Mouse (Mus musculus): ENCODE measurements around the gene Gtf2ird1. TPM values are rescaled to one million over a fixed set of nuclear protein-coding genes. Genes with fewer than 3 reads are reported as not detected.

Gtf2ird1 gene
- total and polyA plus RNA-seq, 3 experiments: 12.8 to 39.0 (median 13.1) TPM

Other genes with a start within 250 kb of the Gtf2ird1 start
- gene Ncf1, start 227.1 kb downstream of the Gtf2ird1 start, total RNA-seq (2012; rRNA removed): 225 and 342 TPM in 2 replicates
- 263 and 287 TPM in 2 replicates for gene Ncf1, start 227.1 kb downstream of the Gtf2ird1 start, total RNA-seq (2014; rRNA removed)
- gene Ncf1, start 227.1 kb downstream of the Gtf2ird1 start, polyA plus RNA-seq (2012; ENCODE audit: insufficient read length, low read depth): 299 and 302 TPM in 2 replicates
- gene Gtf2i, start 142.0 kb downstream of the Gtf2ird1 start, total RNA-seq (2012; rRNA removed): 36.2 and 42.2 TPM in 2 replicates
- 24.5 and 28.4 TPM in 2 replicates for gene Gtf2i, start 142.0 kb downstream of the Gtf2ird1 start, total RNA-seq (2014; rRNA removed)
- gene Gtf2i, start 142.0 kb downstream of the Gtf2ird1 start, polyA plus RNA-seq (2012; ENCODE audit: insufficient read length, low read depth): 58.9 and 60.9 TPM in 2 replicates
- gene Clip2, start 95.7 kb upstream of the Gtf2ird1 start, total RNA-seq (2012; rRNA removed): 6.5 and 8.7 TPM in 2 replicates
- 4.7 and 5.4 TPM in 2 replicates for gene Clip2, start 95.7 kb upstream of the Gtf2ird1 start, total RNA-seq (2014; rRNA removed)
- gene Clip2, start 95.7 kb upstream of the Gtf2ird1 start, polyA plus RNA-seq (2012; ENCODE audit: insufficient read length, low read depth): 15.7 and 16.7 TPM in 2 replicates
- gene Syna, start 103.5 kb upstream of the Gtf2ird1 start, total RNA-seq (2012; rRNA removed): 0.08 and 0.13 TPM in 2 replicates
- 0.13 TPM in 1 of 2 replicates, not detected in the other for gene Syna, start 103.5 kb upstream of the Gtf2ird1 start, total RNA-seq (2014; rRNA removed)
- gene Syna, start 103.5 kb upstream of the Gtf2ird1 start, polyA plus RNA-seq (2012; ENCODE audit: insufficient read length, low read depth): 2.3 and 4.0 TPM in 2 replicates
- gene Rfc2, start 124.7 kb upstream of the Gtf2ird1 start, total RNA-seq (2012; rRNA removed): 223 and 237 TPM in 2 replicates
- 219 and 222 TPM in 2 replicates for gene Rfc2, start 124.7 kb upstream of the Gtf2ird1 start, total RNA-seq (2014; rRNA removed)
- gene Rfc2, start 124.7 kb upstream of the Gtf2ird1 start, polyA plus RNA-seq (2012; ENCODE audit: insufficient read length, low read depth): 267 and 283 TPM in 2 replicates
- 89.7 and 100 TPM in 2 replicates for gene Lat2, start 158.3 kb upstream of the Gtf2ird1 start, total RNA-seq (2012; rRNA removed)
- 121 and 130 TPM in 2 replicates for gene Lat2, start 158.3 kb upstream of the Gtf2ird1 start, total RNA-seq (2014; rRNA removed)
- 108 and 112 TPM in 2 replicates for gene Lat2, start 158.3 kb upstream of the Gtf2ird1 start, polyA plus RNA-seq (2012; ENCODE audit: insufficient read length, low read depth)
- gene Eif4h, start 182.8 kb upstream of the Gtf2ird1 start, total RNA-seq (2012; rRNA removed): 408 and 445 TPM in 2 replicates
- gene Eif4h, start 182.8 kb upstream of the Gtf2ird1 start, total RNA-seq (2014; rRNA removed): 432 and 470 TPM in 2 replicates
- 391 and 417 TPM in 2 replicates for gene Eif4h, start 182.8 kb upstream of the Gtf2ird1 start, polyA plus RNA-seq (2012; ENCODE audit: insufficient read length, low read depth)
- gene Limk1, start 231.9 kb upstream of the Gtf2ird1 start, total RNA-seq (2012; rRNA removed): 10.8 and 11.5 TPM in 2 replicates
- gene Limk1, start 231.9 kb upstream of the Gtf2ird1 start, total RNA-seq (2014; rRNA removed): 6.4 and 7.2 TPM in 2 replicates
- gene Limk1, start 231.9 kb upstream of the Gtf2ird1 start, polyA plus RNA-seq (2012; ENCODE audit: insufficient read length, low read depth): 24.5 and 27.7 TPM in 2 replicates

All from CH12.LX (cell line).